Mouse (Mus musculus): ENCODE measurements around the gene Defb23. TPM values are rescaled to one million over a fixed set of nuclear protein-coding genes. Genes with fewer than 3 reads are reported as not detected.

Defb23 gene
- not detected in 2 replicates for polyA plus RNA-seq (2015; fragmentation: Nextera tagmentation; extraction: Ambion mirVana)

GRCm38 (mm10) chr2:152464570-152465150 is at the start of gene Defb23:
Gene Defb23, minus strand, starts transcription at chr2:152464620.
- Histone ChIP-seq H3K4me3 (no peak within 1 kb of the TSS), H3K4me2 (no peak within 1 kb of the TSS)
- 91% methylated on average over 3 of the region's 3 CpGs for WGBS

DNA sequence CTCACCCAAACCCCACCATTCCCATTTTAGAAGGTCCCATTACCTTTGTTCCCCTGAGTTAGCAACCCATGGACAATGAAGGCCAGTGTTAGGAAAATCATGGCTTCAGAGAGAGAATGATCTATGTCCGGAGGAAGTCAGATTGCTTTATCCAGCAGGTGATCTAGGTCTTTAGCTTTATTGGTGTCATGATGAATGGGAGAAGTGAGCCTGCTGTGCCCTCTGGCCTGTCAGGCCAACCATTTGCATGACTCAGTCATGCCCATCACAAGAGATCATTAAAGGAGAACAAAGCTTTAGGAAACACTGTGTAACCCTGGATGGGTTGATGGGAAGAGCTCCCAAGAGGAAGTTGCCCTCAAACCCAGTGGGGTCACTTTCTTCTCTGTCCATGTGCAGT is 47.2 kb upstream of the Defb23 start, which contains the start of gene Defb26:
Defb26 (minus strand) TSS at position 101 of the 400 bp plus-strand sequence.
- Histone ChIP-seq H3K9me3 (no peaks in the 10 kb centered on the region), H3K27me3 (replicated peaks) (no peaks in the 10 kb centered on the region)
- WGBS, result 71% methylated on average over 1 of the region's 1 CpGs

More at GRCm38 (mm10) chr2:152464570-152465150, at the start of gene Defb23:
- Histone ChIP-seq H3K9me3 (no peaks in the 10 kb centered on the region), H3K27me3 (replicated peaks) (no peaks in the 10 kb centered on the region), H3K27ac (no peak within 1 kb of the TSS), H3K4me1 (no peaks in the 10 kb centered on the region), H3K36me3 (replicated peaks) (no peaks in the 10 kb centered on the region), H3K9ac (no peak within 1 kb of the TSS)
- no peak for ATAC-seq (replicated peaks)

GRCm38 (mm10) chr2:152503950-152504349 is 39.5 kb upstream of the Defb23 start:
- H3K4me2 ChIP-seq, result no peak overlapping the region
- no peaks in the 10 kb centered on the region for H3K9me3 ChIP-seq
- H3K36me3 ChIP-seq (replicated peaks), result no peaks in the 10 kb centered on the region
- no peaks in the 10 kb centered on the region for H3K4me1 ChIP-seq
- H3K4me3 ChIP-seq, result no peak overlapping the region
- no peaks in the 10 kb centered on the region for H3K27me3 ChIP-seq (replicated peaks)
- no peak overlapping the region for H3K9ac ChIP-seq
- no peak overlapping the region for H3K27ac ChIP-seq
- 92% methylated on average over 2 of the region's 2 CpGs for WGBS
- no peak for ATAC-seq (replicated peaks)

More for the DNA sequence above, 47.2 kb upstream of the Defb23 start, which contains the start of gene Defb26:
- H3K36me3 ChIP-seq (replicated peaks), result no peaks in the 10 kb centered on the region
- no peaks in the 10 kb centered on the region for H3K4me1 ChIP-seq
- H3K9ac ChIP-seq, result no peak within 1 kb of the TSS
- ATAC-seq (replicated peaks), result no peak
- no peak within 1 kb of the TSS for H3K4me3 ChIP-seq
- no peak within 1 kb of the TSS for H3K27ac ChIP-seq
- H3K4me2 ChIP-seq, result no peak within 1 kb of the TSS

DNA sequence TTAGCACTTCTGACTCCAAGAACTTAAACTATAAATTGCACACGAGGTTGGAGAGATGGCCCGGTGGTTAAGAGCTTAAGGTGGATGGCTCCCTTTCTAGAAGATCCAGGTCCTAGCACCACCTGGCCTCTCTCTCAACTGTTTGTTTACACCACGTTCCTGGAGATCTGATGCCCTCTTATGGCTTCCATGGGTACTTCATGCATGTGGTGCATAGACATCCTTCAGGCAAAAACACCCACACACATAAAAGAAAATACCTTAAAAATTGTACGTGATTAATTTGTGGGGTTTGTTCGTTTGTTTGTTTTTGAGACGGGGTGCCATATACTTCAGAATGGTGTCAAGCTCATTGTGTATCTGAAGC is 36.4 kb upstream of the Defb23 start:
- H3K27ac ChIP-seq, result no peak overlapping the region
- ATAC-seq (replicated peaks), result no peak
- no peaks in the 10 kb centered on the region for H3K4me1 ChIP-seq
- no peaks in the 10 kb centered on the region for H3K36me3 ChIP-seq (replicated peaks)
- H3K27me3 ChIP-seq (replicated peaks), result no peaks in the 10 kb centered on the region
- H3K9me3 ChIP-seq, result no peaks in the 10 kb centered on the region
- 80% methylated on average over 6 of the region's 6 CpGs for WGBS
- no peak overlapping the region for H3K4me3 ChIP-seq
- H3K4me2 ChIP-seq, result no peak overlapping the region
- H3K9ac ChIP-seq, result no peak overlapping the region

GRCm38 (mm10) chr2:152500204-152500862 is 35.9 kb upstream of the Defb23 start:
- Histone ChIP-seq H3K36me3 (replicated peaks) (no peaks in the 10 kb centered on the region), H3K9ac (no peak overlapping the region), H3K27ac (no peak overlapping the region), H3K9me3 (no peaks in the 10 kb centered on the region), H3K4me2 (no peak overlapping the region), H3K4me1 (no peaks in the 10 kb centered on the region), H3K27me3 (replicated peaks) (no peaks in the 10 kb centered on the region), H3K4me3 (no peak overlapping the region)
- ATAC-seq (replicated peaks), result no peak
- 75% methylated on average over 7 of the region's 7 CpGs for WGBS

GRCm38 (mm10) chr2:152498020-152498419 is 33.6 kb upstream of the Defb23 start:
- Histone ChIP-seq H3K27me3 (replicated peaks) (no peaks in the 10 kb centered on the region), H3K36me3 (replicated peaks) (no peaks in the 10 kb centered on the region), H3K9me3 (no peaks in the 10 kb centered on the region), H3K4me3 (no peak overlapping the region), H3K4me2 (no peak overlapping the region), H3K4me1 (no peaks in the 10 kb centered on the region), H3K9ac (no peak overlapping the region), H3K27ac (no peak overlapping the region)
- WGBS, result 76% methylated on average over 6 of the region's 6 CpGs
- ATAC-seq (replicated peaks), result no peak

- 75% methylated on average over 6 of the region's 6 CpGs for WGBS
- no peak for ATAC-seq (replicated peaks)
- no peaks in the 10 kb centered on the region for H3K36me3 ChIP-seq (replicated peaks)
- no peak overlapping the region for H3K4me2 ChIP-seq
- H3K9me3 ChIP-seq, result no peaks in the 10 kb centered on the region
- H3K27ac ChIP-seq, result no peak overlapping the region
- H3K9ac ChIP-seq, result no peak overlapping the region
- H3K4me3 ChIP-seq, result no peak overlapping the region
- H3K4me1 ChIP-seq, result no peaks in the 10 kb centered on the region
- no peaks in the 10 kb centered on the region for H3K27me3 ChIP-seq (replicated peaks)
These were observed 28.7 kb upstream of the Defb23 start for GRCm38 (mm10) chr2:152493151-152493550.

GRCm38 (mm10) chr2:152490038-152490437 is 25.6 kb upstream of the Defb23 start, which contains the start of gene Defb22:
Gene Defb22, minus strand, starts transcription at chr2:152490138.
- Histone ChIP-seq H3K9ac (no peak within 1 kb of the TSS), H3K36me3 (replicated peaks) (no peaks in the 10 kb centered on the region), H3K4me3 (no peak within 1 kb of the TSS), H3K27ac (no peak within 1 kb of the TSS), H3K4me2 (no peak within 1 kb of the TSS), H3K9me3 (no peaks in the 10 kb centered on the region), H3K27me3 (replicated peaks) (no peaks in the 10 kb centered on the region), H3K4me1 (no peaks in the 10 kb centered on the region)
- ATAC-seq (replicated peaks), result no peak

DNA sequence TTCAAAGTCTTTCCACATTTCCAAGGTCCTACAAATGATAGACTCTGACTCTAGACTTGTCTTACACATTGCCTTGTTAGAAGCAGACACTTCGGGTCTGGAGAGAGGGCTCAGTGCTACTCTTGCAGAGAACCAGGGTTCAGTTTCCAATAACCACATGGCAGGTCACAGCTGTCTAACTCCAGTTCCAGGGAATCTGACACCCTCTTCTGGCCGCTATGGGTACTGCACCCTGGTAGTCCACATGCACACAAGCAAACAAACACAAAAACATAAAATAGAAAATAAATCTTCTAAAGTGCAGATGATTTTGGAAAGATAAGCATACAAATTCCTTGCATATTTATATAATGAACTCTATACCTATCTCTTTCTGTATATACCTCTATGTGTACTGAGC is 22.6 kb upstream of the Defb23 start:
- Histone ChIP-seq H3K36me3 (replicated peaks) (no peaks in the 10 kb centered on the region), H3K4me1 (no peaks in the 10 kb centered on the region), H3K9me3 (no peaks in the 10 kb centered on the region), H3K27ac (no peak overlapping the region), H3K9ac (no peak overlapping the region), H3K4me2 (no peak overlapping the region), H3K4me3 (no peak overlapping the region), H3K27me3 (replicated peaks) (no peaks in the 10 kb centered on the region)
- 72% methylated on average over 2 of the region's 2 CpGs for WGBS
- ATAC-seq (replicated peaks), result no peak

GRCm38 (mm10) chr2:152481726-152482125 is 17.3 kb upstream of the Defb23 start:
- Histone ChIP-seq H3K4me2 (no peak overlapping the region), H3K9ac (no peak overlapping the region), H3K27ac (no peak overlapping the region), H3K36me3 (replicated peaks) (no peaks in the 10 kb centered on the region), H3K4me3 (no peak overlapping the region), H3K4me1 (no peaks in the 10 kb centered on the region), H3K27me3 (replicated peaks) (no peaks in the 10 kb centered on the region), H3K9me3 (no peaks in the 10 kb centered on the region)
- no peak for ATAC-seq (replicated peaks)
- 90% methylated on average over 7 of the region's 7 CpGs for WGBS

DNA sequence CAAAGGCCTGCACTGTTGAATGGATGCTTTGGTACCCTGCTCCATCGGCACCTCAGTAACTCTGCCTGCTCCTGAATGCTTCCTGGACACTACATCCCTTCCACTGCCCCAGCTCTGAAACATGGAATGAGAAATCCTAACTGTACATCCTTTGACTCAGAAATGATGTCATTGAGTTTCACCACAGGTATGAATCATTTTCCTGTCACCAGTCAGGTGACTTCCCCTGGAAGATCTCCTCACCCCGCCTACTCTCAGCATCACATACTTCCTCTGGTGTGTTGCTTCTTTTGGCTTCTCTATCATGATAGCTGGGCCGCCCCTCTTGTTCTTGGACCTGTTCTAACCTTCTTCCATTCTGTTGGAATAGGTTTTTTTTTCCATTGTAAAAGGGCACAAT is 16.5 kb upstream of the Defb23 start:
- H3K9me3 ChIP-seq, result no peaks in the 10 kb centered on the region
- ATAC-seq (replicated peaks), result no peak
- no peak overlapping the region for H3K27ac ChIP-seq
- H3K27me3 ChIP-seq (replicated peaks), result no peaks in the 10 kb centered on the region
- no peak overlapping the region for H3K4me3 ChIP-seq
- H3K9ac ChIP-seq, result no peak overlapping the region
- H3K36me3 ChIP-seq (replicated peaks), result no peaks in the 10 kb centered on the region
- WGBS, result 90% methylated on average over 3 of the region's 3 CpGs
- no peaks in the 10 kb centered on the region for H3K4me1 ChIP-seq
- H3K4me2 ChIP-seq, result no peak overlapping the region

DNA sequence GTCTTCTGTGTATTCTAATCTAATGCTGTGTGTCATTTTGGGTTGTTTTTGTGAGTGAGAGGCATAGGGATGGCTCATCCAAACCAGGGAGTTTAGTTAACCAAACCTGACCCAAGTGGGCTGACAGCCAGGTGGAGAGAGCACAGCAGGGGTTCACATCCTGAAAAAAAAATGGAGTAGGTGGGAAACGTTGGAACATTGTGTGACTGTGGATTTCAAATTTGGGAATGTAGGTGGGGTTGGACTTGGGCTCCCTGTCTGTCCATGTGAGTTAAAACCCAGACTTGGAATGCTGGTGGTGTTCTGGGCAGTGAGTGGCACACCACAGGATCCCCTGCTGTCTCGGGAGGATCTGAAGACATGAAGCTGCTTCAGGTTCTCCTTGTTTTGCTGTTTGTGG is 12.3 kb upstream of the Defb23 start, which contains the start of gene Defb20:
Defb20 (plus strand) TSS at position 301 of the 400 bp plus-strand sequence.
- H3K36me3 ChIP-seq (replicated peaks), result no peaks in the 10 kb centered on the region
- no peak within 1 kb of the TSS for H3K27ac ChIP-seq
- no peaks in the 10 kb centered on the region for H3K4me1 ChIP-seq
- ATAC-seq (replicated peaks), result no peak
- H3K9ac ChIP-seq, result no peak within 1 kb of the TSS
- no peaks in the 10 kb centered on the region for H3K27me3 ChIP-seq (replicated peaks)
- no peaks in the 10 kb centered on the region for H3K9me3 ChIP-seq
- 54% methylated on average over 2 of the region's 2 CpGs for WGBS
- no peak within 1 kb of the TSS for H3K4me3 ChIP-seq
- H3K4me2 ChIP-seq, result no peak within 1 kb of the TSS

GRCm38 (mm10) chr2:152472434-152472833 is 8.0 kb upstream of the Defb23 start:
- H3K4me1 ChIP-seq, result no peaks in the 10 kb centered on the region
- H3K4me3 ChIP-seq, result no peak overlapping the region
- H3K27ac ChIP-seq, result no peak overlapping the region
- H3K27me3 ChIP-seq (replicated peaks), result no peaks in the 10 kb centered on the region
- H3K4me2 ChIP-seq, result no peak overlapping the region
- ATAC-seq (replicated peaks), result no peak
- H3K9ac ChIP-seq, result no peak overlapping the region
- 24% methylated on average over 3 of the region's 3 CpGs for WGBS
- no peaks in the 10 kb centered on the region for H3K36me3 ChIP-seq (replicated peaks)
- H3K9me3 ChIP-seq, result no peaks in the 10 kb centered on the region

Measured in midbrain, embryonic 15.5 days (tissue).